Mouse (Mus musculus) kidney, postnatal 25 days (tissue): ENCODE results near the gene Hoxa1.

ENCODE experiments used
- DNase-seq, 2 experiments: peaks; one replicate each; pipeline ENCODE4 v3.0.0; 2021; ENCODE audit warnings: mixed read lengths in 2 of 2

The Hoxa1 gene

GRCm38 (mm10) chr6:52189909-52190308 is 31.8 kb upstream of the Hoxa1 start:
- DNase-seq: peak; percentile 41 to 71

- peak; percentile 53 to 57 for DNase-seq
Observed at GRCm38 (mm10) chr6:52189172-52189591, 31.1 kb upstream of the Hoxa1 start.

DNA sequence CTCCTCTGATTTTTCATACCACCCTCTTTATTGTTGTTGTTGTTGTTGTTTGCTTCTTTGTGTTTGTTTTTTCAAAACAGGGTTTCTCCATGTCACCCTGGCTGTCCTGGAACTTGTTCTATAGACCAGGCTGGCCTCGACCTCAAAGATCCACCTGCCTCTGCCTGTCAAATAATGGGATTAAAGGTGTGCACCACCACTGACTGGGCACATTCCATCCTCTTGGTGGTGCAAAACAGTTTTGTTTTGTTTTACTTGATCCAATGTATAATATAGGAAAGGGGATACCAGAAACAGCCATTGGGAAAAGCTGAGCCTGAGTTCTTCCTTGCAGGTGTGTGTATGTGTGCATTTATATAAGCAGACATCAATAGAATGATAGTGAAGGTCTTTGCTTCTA is 28.4 kb upstream of the Hoxa1 start:
- DNase-seq: peak in 1 of 2 experiments; percentile 23

GRCm38 (mm10) chr6:52185834-52186233 is 27.7 kb upstream of the Hoxa1 start:
- peak; percentile 32 to 59 for DNase-seq

GRCm38 (mm10) chr6:52185222-52185621 is 27.1 kb upstream of the Hoxa1 start:
- DNase-seq: peak; percentile 50 to 65

- peak; percentile 43 to 73 for DNase-seq
Observed at GRCm38 (mm10) chr6:52184668-52185067, 26.6 kb upstream of the Hoxa1 start.

- DNase-seq: peak; percentile 67 to 86
Observed at GRCm38 (mm10) chr6:52183311-52184080, 25.4 kb upstream of the Hoxa1 start.

DNA sequence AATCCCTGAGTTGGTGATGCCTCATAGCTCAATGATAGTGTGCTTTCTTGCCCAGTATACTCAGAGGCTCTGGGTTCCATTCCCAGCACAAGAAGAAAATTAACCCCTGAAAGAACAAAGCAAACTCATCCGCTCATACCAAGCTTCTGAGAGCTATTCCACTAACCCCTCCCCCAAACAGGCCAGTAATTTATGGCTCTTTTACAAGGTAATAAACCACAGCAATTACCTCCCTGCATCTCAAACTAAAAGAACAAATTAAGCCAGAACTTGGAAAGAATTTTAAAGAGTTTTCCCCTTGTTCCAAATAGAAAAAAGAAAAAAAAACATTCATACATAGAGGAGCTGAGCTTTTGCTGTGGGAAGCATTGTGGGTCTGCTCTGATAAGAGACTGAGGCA is 24.7 kb upstream of the Hoxa1 start:
- DNase-seq: no peak

GRCm38 (mm10) chr6:52182030-52182429 is 23.9 kb upstream of the Hoxa1 start:
- peak; percentile 47 to 73 for DNase-seq

DNA sequence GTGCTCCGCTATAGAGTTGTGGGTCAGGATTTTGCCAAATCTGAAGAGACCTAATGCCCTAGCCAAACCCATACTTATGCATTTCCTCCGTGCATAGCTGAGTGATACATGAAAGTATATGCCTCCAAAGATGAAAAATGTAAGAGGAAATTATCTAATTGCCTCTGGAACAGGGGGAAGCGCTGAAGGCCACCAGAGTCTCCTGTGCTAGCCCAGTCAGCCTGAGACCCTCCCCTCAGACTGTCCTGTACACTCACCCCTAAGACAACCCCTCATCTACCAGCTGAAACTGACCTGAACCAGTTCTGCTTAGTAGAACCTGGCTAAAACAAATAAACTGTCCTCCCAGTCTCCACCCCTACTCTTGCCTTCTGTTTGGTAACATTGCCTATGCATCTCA is 22.6 kb upstream of the Hoxa1 start:
- DNase-seq: peak in 1 of 2 experiments; percentile 28

- DNase-seq: no peak
Observed at GRCm38 (mm10) chr6:52180213-52180710, 22.1 kb upstream of the Hoxa1 start.

- peak in 1 of 2 experiments; percentile 57 for DNase-seq
Observed at GRCm38 (mm10) chr6:52179690-52180089, 21.6 kb upstream of the Hoxa1 start.

- DNase-seq: peak in 1 of 2 experiments; percentile 42
Observed at GRCm38 (mm10) chr6:52178918-52179665, 21.0 kb upstream of the Hoxa1 start.

- no peak for DNase-seq
Observed at GRCm38 (mm10) chr6:52177806-52178205, 19.7 kb upstream of the Hoxa1 start.

DNA sequence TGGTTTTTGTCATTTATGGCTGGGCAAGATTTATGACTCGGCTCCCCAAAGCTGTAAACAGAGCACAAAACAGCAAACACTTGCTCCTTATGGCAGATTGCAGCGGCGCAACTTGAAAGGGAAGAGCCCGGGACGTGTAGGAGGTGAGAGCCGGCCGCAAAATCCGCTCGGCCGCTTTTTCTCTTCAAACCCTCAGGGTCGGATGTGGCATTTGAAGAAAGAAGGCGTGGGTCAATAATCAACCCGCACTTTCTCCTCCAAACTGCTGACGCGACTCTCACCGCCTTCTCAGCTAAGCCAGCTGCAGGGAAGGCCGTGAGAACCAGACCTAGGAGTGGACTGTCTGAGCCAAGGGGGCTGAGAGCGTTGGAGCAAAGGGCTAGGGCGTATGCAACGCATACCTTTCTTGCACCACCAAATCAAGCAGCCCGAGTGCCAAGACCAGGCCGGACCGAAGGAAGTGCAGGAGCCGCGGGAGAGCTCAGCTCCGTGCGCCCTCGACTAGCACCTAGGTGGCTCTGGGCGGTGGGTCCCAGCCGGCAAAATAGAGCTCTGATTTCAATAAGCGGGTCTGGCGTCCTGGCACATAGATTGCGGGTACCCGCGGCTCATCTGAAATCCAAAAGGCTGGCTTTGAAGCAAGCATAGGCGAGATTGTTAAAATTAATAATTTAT is 19.1 kb upstream of the Hoxa1 start, which contains the start of gene 5730596B20Rik:
TSS of gene 5730596B20Rik (plus strand) at position 438 of the 675 bp plus-strand sequence.
- DNase-seq: peak; percentile 84 to 92

GRCm38 (mm10) chr6:52176391-52176790 is 18.3 kb upstream of the Hoxa1 start:
- DNase-seq: peak in 1 of 2 experiments; percentile 36

GRCm38 (mm10) chr6:52175864-52176263 is 17.7 kb upstream of the Hoxa1 start:
- DNase-seq: peak; percentile 67 to 85

DNA sequence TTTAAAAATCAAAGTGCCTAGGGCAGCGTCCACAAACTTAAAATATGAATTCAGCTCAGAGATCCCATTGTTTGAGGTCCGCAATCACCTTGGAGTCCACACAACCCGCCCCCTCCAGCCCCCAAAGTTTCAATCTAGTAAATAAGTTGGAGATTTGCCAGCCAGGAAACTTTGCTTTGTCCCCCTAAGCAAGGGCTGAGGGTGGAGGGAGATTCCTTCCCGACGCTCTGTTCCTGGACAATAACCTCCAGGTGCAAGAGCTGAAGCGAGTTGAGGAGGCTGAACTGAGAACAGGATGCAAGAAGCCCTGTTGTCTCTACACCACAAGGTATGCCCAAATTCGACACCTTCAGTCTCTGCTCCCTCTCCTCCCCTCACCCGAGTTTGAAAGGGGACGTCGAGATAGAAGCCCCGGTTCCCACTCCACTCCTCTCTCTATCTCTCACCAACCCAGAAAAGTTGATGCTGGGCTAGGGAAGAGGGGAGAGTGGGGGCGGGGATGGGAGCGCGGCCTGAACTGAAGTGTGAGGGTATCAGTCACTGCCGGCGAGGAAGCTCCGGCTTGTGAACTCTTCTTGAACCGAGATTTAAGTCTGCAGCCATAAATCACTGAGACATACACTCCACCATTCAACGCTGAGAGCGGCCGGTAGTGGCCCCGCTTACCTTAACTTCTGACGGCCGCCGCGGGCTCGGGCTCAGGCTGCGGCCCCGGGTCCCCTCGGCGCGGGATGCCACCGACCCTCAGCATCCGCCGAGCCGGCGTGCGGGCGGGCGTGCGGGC is 17.0 kb upstream of the Hoxa1 start:
- peak; percentile 69 to 76 for DNase-seq

GRCm38 (mm10) chr6:52173648-52174047 is 15.5 kb upstream of the Hoxa1 start:
- no peak for DNase-seq

- peak; percentile 95 to 97 for DNase-seq
Observed at GRCm38 (mm10) chr6:52172501-52172900, 14.4 kb upstream of the Hoxa1 start.

- peak; percentile 52 to 70 for DNase-seq
Observed at GRCm38 (mm10) chr6:52171938-52172337, 13.8 kb upstream of the Hoxa1 start.

DNA sequence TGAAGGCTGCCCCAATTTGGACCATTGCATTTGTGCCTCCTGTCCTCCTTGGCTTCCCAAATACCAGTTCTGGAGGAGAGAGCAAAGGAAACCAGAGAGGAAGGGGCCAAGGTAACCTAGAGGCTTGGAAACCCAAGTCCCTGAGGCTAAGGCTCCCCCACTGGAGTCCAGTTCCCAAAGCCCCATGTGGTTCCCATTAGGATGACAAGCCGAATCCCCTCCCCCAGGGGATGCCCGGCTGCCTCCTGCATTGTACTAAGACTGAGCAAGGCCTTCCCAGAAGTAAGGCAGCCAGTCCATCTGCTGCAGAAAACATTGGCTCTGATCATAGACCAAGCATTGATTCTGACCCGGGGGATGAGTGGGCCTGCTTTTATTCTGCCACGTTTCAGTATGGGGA is 13.2 kb upstream of the Hoxa1 start:
- DNase-seq: no peak
